Mouse (Mus musculus) cerebellum, postnatal 10 days (tissue): ENCODE results near the gene Nutf2.
A peak's percentile ranks its signal among the peaks of the same experiment; 100 is the strongest.

Source experiments
- DNase-seq, 2 experiments: peaks; one replicate each; pipeline ENCODE4 v3.0.0; 2021; ENCODE audit warnings: mixed read lengths in 2 of 2

Nutf2 gene

DNA sequence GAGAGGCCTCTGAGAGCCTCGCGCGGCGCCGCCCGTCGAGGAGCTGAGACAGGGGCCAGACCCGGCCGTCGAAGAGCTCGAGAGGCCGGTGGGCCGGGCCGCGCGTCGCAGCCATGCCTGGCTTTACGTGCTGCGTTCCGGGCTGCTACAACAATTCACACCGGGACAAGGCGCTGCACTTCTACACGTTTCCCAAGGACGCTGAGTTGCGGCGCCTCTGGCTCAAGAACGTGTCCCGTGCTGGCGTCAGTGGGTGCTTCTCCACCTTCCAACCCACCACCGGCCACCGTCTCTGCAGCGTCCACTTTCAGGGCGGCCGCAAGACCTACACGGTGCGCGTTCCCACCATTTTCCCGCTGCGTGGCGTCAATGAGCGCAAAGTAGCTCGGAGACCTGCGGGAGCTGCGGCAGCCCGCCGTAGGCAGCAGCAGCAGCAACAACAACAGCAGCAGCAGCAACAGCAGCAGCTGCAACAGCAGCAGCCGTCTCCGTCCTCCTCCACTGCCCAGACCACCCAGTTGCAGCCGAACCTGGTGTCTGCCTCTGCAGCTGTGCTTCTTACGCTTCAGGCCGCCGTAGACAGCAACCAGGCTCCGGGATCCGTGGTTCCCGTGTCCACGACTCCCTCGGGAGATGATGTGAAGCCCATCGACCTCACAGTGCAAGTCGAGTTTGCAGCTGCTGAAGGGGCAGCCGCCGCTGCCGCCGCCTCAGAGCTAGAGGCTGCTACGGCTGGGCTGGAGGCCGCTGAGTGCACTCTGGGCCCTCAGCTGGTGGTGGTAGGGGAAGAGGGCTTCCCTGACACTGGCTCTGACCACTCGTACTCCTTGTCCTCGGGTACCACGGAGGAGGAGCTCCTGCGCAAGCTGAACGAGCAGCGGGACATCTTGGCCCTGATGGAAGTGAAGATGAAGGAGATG lies 4.9 kb upstream of the Nutf2 start:
- peak; percentile 64 to 71 for DNase-seq

DNA sequence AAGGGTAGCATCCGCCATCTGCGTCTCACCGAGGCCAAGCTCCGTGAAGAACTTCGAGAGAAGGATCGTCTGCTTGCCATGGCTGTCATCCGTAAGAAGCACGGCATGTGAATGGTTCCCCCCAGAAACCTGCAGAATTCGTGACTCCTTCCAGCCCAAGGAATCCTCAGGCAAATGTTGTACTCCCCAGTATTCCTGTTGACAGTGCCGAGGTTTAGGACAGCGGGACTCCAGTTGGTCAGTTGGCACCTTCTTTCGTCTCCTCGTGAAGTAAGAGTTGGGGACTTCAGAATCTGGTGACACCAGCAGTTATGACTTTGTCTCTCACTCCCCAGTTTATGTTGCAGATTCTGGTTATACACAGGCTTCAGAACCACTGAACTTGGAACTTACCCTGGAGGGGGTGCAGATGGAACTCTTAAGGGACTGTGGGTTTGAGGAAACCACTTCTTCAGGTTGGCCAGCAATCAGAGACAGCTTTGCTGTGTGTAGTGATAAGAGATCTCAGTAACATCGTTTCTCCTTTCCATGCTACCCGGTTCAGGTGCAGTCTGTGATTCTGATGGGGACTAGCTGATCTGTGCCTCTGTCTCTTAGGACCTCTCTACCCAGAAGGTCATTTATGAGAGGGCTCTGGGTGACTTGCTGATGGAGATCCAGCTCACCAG lies 4.1 kb upstream of the Nutf2 start:
- DNase-seq: no peak

DNA sequence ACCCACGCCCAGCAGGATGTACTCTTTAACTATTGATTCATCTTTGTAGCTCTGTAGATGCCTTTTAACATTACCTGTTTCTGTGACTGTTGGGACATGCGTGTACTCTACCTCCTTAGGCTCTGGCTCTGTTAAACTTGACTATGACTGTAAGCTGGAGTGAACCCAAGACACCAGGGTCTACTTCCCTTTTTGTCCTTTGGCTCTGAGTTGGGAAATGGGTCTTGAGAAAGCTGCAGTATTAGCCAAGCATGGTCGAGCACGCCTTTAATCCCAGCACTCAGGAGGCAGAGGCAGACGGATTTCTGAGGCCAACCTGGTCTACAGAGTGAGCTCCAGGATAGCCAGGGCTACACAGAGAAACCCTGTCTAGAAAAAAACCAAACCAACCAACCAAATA lies 1.9 kb upstream of the Nutf2 start:
- no peak for DNase-seq

DNA sequence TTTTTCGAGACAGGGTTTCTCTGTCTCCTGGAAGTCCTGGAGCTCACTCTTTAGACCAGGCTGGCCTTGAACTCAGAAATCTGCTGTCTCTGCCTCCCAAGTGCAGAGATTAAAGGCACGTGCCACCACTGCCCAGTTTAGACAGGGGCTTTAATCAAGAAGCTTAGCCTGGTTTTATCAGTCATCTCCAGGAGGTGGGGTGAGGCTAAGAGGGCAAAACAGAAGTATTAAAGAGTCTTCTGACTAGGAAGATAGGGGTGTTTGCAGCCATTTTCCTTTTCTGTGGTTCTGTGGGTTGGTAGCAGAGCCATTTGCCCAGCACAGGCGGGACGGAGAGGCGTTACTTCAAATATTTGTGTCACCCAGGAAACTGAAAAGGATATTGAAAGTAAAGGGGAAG lies 1.1 kb upstream of the Nutf2 start:
- DNase-seq: no peak

DNA sequence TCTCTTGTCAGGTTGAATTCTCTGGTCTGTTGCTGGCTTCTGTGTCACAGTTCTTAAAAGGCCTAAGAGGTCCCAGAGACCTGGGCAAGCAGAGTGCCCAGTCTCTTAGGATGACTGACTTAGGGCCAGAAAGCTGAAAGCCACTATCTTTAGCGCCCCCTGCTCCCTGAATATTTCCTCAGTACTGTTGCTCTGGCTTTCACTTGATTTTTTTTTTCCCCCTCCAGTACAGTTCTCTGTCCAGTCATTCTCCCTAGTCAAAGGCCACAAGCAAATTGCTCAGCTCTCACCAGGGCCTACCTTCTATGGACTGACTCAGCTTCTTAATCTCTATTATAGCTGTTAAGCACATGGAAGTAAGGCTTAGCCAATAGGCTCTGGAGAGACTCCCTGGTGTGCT lies 1.6 kb downstream of the Nutf2 start:
- DNase-seq: peak; percentile 51 to 53

DNA sequence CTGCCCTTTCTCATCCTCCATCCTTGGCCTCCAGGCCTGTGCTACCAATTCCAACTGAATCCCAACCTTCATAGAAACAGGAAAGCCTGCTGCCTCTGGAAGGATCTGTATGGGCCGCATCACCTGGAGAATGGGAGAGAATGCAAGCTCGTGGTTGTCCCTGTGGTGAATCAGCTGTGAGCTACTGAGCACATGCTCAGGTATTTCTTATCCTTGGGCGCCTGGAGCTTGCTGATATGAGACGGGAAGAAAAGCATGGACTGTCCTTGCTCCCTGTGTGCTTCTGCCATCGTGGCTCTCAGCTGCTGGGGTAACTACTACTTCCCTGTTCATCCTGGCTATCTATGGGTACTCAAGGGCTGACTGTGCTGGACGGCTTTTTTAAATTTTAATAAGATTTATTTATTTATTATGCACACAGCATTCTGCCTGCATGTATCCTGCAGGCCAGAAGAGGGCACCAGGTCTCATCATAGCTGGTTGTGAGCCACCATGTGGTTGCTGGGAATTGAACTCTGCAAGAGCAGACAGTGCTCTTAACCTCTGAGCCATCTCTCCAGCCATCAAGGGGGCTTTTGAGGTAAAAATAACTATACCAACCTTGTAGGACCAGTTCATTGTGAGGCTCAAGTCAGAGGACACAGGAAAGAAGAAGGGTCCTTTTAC lies 6.1 kb downstream of the Nutf2 start:
- no peak for DNase-seq

DNA sequence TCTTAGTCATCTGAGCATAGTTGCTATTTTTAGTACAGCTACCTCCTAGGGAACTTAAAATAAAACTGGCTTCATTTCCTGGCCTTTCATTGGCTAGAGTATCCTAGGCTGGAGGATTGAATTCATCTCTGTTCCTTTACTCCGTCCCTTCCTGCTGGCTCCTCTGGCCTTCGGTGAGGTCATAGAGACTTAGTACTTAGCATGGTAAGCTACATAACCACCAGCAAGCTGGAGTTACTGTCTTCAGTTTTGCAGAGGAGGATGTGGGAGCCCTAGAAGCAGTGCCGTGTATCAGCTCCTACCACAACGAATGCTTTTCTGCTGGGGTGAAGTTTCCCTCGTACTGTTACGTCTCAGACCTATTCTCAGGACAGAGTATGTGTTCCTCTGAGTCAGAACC lies 13.9 kb downstream of the Nutf2 start:
- DNase-seq: peak in 1 of 2 experiments; percentile 41

DNA sequence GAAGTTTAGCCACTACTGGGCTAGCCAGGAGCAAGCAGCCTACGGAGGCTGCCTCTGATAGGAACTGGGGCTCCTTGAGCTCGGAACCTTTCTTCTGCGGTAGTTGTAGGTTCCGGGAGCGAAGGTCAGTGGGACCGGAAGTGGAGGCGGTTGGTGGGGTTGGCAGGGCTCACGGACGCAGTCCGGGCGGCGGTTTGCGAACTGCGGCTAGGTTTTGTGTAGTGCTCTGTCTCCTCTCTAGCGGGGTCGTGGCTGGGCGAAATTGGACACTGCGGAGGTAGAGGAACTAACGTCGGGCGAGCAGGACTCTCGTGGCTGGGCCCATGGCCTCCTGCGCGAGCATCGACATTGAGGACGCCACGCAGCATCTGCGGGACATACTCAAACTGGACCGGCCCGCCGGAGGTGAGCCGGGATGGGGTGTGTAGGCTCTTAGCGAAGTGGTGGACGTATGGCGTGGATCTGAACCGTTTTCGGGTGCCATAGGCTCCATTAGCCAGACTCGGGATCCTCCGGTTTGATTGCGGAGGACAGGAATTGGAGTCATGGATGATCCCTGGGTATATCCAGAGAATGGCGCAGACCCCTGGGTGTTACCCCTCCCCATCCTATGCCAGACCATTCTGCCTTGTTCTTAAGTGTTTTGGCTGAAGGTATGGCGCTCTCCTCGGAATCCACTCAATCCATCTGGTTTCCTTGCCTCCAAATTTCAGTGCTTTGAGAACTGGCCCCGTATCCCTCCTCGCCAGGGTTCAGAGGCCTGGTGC lies 20.6 kb downstream of the Nutf2 start, which contains the start of gene Edc4:
Gene Edc4 (plus strand): TSS at position 128 of the 767 bp plus-strand sequence.
- DNase-seq: peak; percentile 90 to 91

DNA sequence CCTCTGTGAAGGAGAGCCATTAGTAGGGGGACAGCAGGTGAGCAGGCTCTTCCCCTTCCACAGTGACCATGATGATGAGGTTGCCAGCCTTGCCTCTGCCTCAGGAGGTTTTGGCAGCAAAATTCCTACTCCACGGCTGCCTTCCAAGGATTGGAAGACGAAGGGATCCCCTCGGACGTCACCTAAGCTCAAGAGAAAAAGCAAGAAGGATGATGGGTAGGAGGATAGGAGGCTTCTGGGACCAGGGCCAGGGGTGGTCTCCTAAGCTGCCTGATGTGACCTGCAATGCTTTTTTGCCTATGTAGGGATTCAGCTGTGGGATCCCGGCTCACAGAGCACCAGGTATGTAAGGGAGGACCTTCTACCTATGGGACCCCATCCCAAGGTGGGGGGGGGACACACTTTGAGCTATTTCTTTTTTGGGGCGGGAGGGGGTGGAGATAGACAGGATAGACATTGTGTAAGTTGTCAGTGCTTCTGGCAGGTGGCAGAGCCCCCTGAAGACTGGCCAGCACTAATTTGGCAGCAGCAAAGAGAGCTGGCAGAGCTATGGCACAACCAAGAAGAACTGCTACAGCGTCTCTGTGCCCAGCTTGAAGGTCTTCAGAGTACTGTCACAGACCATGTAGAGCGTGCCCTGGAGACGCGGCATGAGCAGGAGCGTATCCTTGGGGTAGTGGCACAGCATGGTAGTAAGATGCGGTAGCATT lies 29.5 kb downstream of the Nutf2 start:
- peak; percentile 57 to 70 for DNase-seq

DNA sequence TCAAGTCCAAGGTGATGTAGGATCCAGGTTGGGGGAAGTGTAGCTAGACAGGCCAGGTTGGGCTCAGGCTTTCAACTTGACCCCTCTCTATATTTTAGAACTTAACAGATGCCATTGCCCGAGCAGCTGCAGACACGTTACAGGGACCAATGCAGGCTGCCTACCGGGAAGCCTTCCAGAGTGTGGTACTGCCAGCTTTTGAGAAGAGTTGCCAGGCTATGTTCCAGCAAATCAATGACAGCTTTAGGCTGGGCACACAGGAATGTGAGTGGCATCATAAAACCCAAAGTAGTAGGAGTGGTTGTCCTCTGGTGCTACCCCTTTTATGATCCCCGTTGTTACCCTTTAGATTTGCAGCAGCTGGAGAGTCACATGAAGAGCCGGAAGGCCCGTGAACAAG lies 30.5 kb downstream of the Nutf2 start:
- peak; percentile 68 to 69 for DNase-seq

DNA sequence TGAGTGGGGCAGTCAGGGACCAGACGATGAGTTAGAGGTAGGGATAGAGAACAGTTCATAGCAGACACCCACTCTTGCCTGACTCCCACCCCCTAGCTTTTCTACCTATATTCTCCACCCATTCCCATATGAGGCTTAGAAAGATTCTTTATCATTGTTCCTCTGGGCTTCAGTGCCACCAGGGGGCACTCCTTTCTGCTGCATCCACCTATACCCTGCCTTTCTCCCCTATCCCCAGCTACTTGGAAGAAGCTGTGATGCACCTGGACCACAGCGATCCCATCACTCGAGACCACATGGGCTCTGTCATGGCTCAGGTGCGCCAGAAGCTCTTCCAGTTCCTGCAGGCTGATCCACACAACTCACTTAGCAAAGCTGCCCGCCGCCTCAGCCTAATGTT lies 32.1 kb downstream of the Nutf2 start:
- peak; percentile 49 to 50 for DNase-seq

DNA sequence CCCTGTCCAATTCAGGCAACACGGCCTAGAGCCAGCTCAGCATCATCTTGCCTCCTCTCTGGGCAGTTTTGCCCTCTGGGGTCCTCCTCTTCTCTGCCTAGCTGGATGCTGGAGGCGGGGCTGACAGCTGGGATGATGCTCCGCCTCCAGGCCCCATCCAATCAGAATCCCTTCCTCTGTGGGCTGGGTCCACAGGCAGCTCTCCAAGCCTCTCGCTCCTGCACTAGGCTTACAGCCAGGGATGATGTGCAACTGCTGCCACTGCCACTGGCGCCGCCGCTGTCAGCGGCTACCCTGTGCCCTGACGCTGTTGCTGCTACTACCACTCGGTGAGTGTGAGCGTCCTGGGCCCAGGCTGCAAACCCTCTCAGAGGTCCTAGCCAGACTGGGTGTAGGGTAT lies 33.0 kb downstream of the Nutf2 start, which contains the start of gene Nrn1l:
Gene Nrn1l (plus strand): TSS at position 229 of the 400 bp plus-strand sequence.
- DNase-seq: peak; percentile 69 to 75

DNA sequence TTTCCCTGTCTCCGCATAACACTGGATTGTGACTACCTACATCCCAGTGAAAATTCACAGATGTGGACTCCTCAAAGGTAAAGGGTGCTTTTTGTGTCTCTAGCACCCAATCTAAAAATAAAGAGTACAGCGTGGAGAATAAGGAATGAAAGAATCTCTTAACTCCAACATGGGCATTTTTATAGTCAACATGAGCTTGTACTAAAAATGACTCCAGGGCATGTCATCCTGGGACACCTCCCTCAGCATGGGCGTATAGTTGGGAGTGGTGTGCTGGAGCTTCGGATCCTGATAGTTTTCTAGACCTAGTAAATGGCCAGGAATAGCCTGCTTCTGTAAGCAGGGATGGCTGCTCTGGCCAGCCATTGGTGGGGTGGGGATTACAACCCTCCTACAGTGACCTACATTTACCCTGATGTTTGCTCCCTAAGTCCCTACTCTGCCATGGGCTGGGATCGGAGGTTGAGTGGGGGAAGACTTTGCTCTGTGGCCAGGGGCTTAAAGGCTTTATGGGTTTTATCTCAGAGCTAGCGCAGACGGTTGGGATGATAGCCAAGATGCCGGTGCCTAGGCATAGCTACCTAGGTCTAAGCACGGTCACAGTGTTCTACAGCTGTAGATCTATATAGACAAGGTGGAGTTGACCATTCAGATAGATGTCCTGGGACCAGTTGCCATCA lies 37.6 kb downstream of the Nutf2 start:
- DNase-seq: no peak

DNA sequence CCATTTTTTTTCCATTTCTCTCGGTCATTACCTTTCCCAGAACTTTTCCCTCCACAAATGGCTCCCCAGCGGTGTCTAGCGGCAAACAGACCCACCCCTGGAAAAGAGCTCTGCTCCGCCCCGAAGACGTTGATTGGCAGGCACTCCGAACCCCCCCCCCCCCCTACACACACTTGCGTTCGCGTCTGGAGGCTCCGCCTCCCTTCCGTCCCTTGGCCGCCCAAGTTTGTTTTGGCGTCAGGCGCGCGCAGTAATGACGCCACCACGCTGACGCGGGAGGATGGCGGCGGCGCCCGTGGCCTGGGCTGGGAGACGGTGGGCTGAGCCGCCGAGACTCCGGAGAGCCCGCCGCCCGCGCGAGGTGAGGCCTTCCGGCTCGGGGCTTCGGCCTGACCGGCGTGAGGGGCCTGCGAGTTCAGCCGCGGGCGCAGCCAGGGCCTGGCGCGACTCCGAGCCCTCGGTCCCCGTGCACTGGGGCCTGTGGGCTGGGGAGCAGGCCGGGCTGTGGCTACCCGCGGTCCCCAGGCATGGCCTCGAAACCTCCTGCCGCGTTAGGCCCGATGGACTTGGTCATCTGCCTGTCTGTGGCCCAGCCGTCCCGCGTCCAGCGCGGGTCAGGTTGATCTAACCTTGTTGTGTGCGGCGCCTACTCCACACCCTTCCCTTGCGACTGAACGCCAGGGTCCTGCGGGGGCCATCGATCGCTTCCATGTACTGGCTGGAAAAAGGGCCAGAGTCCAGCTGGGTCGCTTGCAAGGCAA lies 40.0 kb downstream of the Nutf2 start, which contains the start of gene Pskh1:
Gene Pskh1 (plus strand): TSS at position 262 of the 761 bp plus-strand sequence.
- DNase-seq: peak; percentile 97 to 98

DNA sequence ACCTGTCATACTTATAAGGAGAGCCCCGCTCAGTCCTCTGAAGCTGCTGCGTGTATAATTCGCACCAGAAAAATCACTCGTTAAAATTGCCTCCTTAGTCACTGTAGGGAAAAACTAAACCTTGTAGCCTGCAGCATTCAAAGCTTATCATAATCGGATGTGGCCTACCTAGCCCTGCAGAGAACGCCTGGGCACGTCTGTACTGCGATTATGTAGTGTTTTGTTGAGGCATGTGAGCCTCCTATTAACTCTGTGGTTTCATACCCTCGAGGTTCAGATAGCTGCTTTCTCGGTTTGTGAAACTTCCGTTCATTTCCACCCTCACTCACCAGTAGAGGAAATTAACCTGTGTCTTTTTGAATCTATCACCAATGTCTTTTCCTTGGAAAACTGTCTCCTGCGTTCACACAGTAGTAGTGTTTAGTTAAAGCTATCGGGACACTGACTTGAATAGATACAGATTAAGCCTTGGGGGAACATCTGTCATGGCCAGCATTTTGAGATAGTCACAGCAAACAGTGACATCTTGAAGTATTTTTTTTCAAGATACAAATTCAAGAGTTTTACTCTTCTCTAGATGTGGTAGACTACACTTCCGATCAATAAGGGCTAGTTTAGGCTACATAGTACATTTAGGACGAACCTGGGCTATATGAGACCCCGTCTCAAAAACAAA lies 40.7 kb downstream of the Nutf2 start:
- DNase-seq: no peak

DNA sequence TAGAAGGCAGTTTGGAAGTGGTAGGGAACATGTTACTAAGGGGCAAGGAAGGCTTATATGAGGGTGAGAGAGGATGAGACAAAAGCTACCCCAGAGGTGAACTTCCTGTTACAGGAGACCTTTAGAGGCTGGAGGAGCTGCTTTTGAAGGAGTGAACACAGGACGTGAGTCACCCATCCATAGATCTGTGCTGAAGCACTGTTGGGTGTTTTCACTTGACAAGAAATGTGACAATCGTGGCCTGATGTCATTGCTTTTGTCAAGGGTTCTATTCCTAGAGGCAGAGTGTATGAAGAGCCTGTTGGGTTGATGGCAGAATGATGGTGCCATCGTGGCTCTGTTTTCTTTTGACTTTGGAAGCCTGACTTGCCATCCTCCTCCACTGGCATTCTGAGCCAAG lies 59.0 kb downstream of the Nutf2 start:
- no peak for DNase-seq

DNA sequence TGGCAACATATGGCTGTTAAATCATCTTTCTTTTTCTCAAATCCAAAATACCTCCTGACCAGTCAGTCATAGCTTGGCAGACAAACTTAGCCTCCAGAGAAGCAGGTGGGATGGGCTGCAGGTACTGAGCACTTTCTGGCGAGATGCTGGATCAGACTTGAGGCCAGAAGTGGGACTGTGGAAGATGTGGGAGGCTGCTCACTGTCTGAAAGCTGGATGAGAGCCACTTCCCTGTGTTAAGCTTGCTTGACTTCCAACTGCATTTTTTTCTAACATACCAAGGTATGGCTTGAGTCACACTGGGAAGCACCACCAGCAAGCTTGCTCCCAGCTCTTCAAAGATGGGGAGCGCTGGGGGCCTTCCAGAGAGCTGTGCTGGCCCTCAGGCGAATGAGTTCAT lies 64.7 kb downstream of the Nutf2 start:
- DNase-seq: no peak
